Mouse (Mus musculus): Measurements from ENCODE around the gene Tlk2. TPM values are rescaled to one million over a fixed set of nuclear protein-coding genes. Genes with fewer than 3 reads are reported as not detected.

Tlk2 gene
- polyA plus RNA-seq, 1 experiment from 2014 or later: 20.7 TPM

DNA sequence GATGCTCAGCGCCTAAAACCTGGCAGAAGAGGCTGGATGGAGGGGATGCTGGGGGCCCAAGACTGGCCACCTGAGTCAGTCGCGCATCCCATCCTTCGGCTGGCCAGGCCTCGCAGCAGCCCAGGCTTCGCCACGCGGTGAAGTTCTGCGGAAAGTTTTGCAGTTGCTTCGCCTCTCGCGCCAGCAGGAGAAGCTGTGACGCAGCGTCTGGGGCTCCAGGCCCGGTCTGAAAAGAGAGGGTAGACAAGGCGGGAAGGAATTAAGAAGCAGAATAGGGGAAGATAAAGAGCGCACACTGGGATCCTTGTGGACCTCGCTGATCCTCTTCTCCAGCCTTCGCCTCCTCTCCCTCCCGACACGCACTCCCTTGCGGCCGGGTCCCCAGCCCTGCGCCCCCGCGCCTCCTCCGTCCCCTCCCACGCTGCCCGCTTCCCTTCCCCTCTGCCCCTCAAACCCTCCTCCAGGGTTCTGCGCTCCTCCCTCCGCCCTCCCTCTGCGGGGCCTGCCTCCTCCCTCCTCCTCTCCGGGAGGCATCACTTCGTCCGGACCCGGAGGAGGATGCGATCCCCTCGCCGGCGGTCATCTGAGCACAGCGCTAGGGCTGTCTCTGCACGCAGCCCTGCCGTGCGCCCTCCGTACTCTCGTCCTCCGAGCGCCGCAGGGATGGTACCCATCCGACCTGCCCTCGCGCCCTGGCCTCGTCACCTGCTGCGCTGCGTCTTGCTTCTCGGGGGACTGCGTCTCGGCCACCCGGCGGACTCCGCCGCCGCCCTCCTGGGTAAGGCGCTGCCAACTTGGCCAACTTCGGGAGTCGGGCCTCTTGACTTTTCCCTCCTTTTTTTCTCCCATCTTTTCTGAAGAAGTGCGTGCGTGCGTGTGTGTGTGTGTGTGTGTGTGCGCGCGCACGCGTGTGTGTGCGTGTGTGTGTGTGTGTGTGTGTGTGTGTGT, 113.8 kb downstream of the Tlk2 start, which contains the start of gene Mrc2:
TSS of gene Mrc2 (plus strand) at position 520 of the 948 bp plus-strand sequence.
- Histone ChIP-seq H3K9ac (peak within 1 kb of the TSS; percentile 77), H3K4me1 (replicated peaks) (peaks cover 46% of the 10 kb centered on the region), H3K4me2 (peak within 1 kb of the TSS; percentile 95), H3K27ac (ENCODE audit: poor library complexity, severe bottlenecking) (peak within 1 kb of the TSS; percentile 52), H3K9me3 (replicated peaks) (no peaks in the 10 kb centered on the region), H3K4me3 (peak within 1 kb of the TSS; percentile 65), H3K27me3 (replicated peaks) (no peaks in the 10 kb centered on the region), H3K36me3 (peaks cover 9% of the 10 kb centered on the region; the same call in 1 of the 2 replicates)
- WGBS: under 1% methylated on average over 71 of the region's 75 CpGs
- ATAC-seq (ENCODE audit: insufficient number of reproducible peaks, low FRiP score): peak; percentile 66

- Histone ChIP-seq H3K4me1 (replicated peaks) (peaks cover 46% of the 10 kb centered on the region), H3K9me3 (replicated peaks) (no peaks in the 10 kb centered on the region), H3K9ac (peak overlapping the region; percentile 77), H3K36me3 (peaks cover 11% of the 10 kb centered on the region), H3K4me3 (peak overlapping the region; percentile 65), H3K27me3 (replicated peaks) (no peaks in the 10 kb centered on the region), H3K27ac (ENCODE audit: poor library complexity, severe bottlenecking) (peak overlapping the region; percentile 52), H3K4me2 (peak overlapping the region; percentile 95)
- 0 out of 2 replicates have a peak, but pooled peaks have one; percentile 43 for ATAC-seq (ENCODE audit: insufficient number of reproducible peaks, low FRiP score)
- 2% methylated on average over 22 of the region's 26 CpGs for WGBS
These were observed 114.5 kb downstream of the Tlk2 start for GRCm38 (mm10) chr11:105293101-105293581.

DNA sequence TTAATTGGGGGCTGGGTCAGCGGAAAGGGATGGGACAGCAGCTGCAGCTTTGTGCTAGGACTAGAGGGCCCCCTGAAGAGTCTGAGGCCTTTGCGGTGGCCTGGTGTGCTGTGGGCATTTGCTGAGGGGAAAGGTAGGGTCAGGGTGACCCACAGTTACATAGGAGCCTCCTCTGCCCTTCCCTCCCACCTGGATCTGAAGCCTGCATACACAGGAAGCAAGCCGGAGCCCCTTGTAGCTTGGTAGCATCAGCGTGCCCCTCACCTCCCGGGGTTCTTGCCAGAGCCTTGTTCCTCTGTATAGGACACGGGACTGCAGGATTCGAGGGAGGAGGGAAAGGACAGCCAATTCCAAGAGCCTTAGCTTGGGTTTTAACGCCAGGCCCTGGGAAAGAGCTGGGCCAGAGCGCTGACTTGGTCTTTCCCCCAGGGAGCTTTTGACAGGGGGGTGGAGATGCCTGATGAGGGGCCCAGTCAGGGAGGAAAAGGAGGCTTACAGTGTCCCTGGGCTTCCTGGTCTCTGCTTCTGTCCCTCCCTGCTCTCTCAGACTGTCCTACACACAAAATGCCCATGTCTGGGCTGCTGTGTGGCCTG, 115.4 kb downstream of the Tlk2 start:
- H3K4me3 ChIP-seq: peak overlapping the region; percentile 65
- no peaks in the 10 kb centered on the region for H3K27me3 ChIP-seq (replicated peaks)
- ATAC-seq (ENCODE audit: insufficient number of reproducible peaks, low FRiP score): no peak
- H3K9me3 ChIP-seq (replicated peaks): no peaks in the 10 kb centered on the region
- peak overlapping the region; percentile 77 for H3K9ac ChIP-seq
- peak overlapping the region; percentile 95 for H3K4me2 ChIP-seq
- peak overlapping the region; percentile 49 for H3K27ac ChIP-seq (ENCODE audit: poor library complexity, severe bottlenecking)
- WGBS: 19% methylated on average over 9 of the region's 9 CpGs
- peaks cover 45% of the 10 kb centered on the region for H3K4me1 ChIP-seq (replicated peaks)
- peaks cover 13% of the 10 kb centered on the region for H3K36me3 ChIP-seq

DNA sequence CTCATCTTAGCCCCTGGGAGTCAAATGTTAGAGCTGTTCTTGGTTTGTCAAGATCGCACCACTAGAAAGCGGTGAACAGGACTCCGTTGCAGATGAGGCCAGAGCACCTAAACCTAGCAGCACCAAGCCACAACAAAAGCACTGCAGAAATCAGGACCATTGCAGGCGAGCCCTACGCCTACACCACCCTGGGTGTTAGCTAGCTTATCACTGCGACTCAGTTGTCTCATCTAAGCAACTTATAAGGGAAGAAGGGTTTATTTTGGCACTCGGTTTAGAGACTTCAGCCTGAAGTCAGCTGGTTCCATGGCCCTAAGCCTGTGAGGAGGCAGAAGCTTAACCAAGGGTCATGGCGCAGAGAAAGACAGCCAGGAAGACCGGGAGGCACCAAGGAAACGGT, 117.5 kb downstream of the Tlk2 start:
- ATAC-seq (ENCODE audit: insufficient number of reproducible peaks, low FRiP score): no peak
- Histone ChIP-seq H3K9ac (no peak overlapping the region), H3K4me1 (replicated peaks) (peaks cover 35% of the 10 kb centered on the region), H3K4me3 (no peak overlapping the region), H3K9me3 (replicated peaks) (no peaks in the 10 kb centered on the region), H3K36me3 (peaks cover 13% of the 10 kb centered on the region), H3K27ac (ENCODE audit: poor library complexity, severe bottlenecking) (no peak overlapping the region), H3K4me2 (no peak overlapping the region), H3K27me3 (replicated peaks) (no peaks in the 10 kb centered on the region)
- WGBS: 83% methylated on average over 10 of the region's 10 CpGs

GRCm38 (mm10) chr11:105310197-105310596, 131.6 kb downstream of the Tlk2 start:
- Histone ChIP-seq H3K4me2 (no peak overlapping the region), H3K4me1 (replicated peaks) (peaks cover 56% of the 10 kb centered on the region), H3K9ac (no peak overlapping the region), H3K27me3 (replicated peaks) (no peaks in the 10 kb centered on the region), H3K9me3 (replicated peaks) (no peaks in the 10 kb centered on the region), H3K27ac (ENCODE audit: poor library complexity, severe bottlenecking) (no peak overlapping the region), H3K36me3 (peaks cover 14% of the 10 kb centered on the region), H3K4me3 (no peak overlapping the region)
- WGBS: 65% methylated on average over 7 of the region's 7 CpGs
- ATAC-seq (ENCODE audit: insufficient number of reproducible peaks, low FRiP score): no peak

- no peaks in the 10 kb centered on the region for H3K9me3 ChIP-seq (replicated peaks)
- whole genome bisulfite sequencing: 61% methylated on average over 24 of the region's 24 CpGs
- H3K9ac ChIP-seq: no peak overlapping the region
- peaks cover 2% of the 10 kb centered on the region; the same call in 1 of the 2 replicates for H3K36me3 ChIP-seq
- peak overlapping the region; percentile 16; the same call in 1 of the 2 replicates for H3K4me2 ChIP-seq
- ATAC-seq (ENCODE audit: insufficient number of reproducible peaks, low FRiP score): 0 out of 2 replicates have a peak, but pooled peaks have one; percentile 26
- H3K4me1 ChIP-seq (replicated peaks): peaks cover 65% of the 10 kb centered on the region
- peak overlapping the region; percentile 16; the same call in 1 of the 2 replicates for H3K27ac ChIP-seq (ENCODE audit: poor library complexity, severe bottlenecking)
- H3K4me3 ChIP-seq: no peak overlapping the region
- H3K27me3 ChIP-seq (replicated peaks): no peaks in the 10 kb centered on the region
These were observed 132.8 kb downstream of the Tlk2 start for GRCm38 (mm10) chr11:105311291-105311975.

GRCm38 (mm10) chr11:105312311-105312942, 133.8 kb downstream of the Tlk2 start:
- Histone ChIP-seq H3K4me1 (replicated peaks) (peaks cover 65% of the 10 kb centered on the region), H3K27me3 (replicated peaks) (no peaks in the 10 kb centered on the region), H3K9me3 (replicated peaks) (no peaks in the 10 kb centered on the region), H3K36me3 (no peaks in the 10 kb centered on the region), H3K9ac (peak overlapping the region; percentile 37; the same call in 1 of the 2 replicates), H3K4me3 (no peak overlapping the region), H3K4me2 (peak overlapping the region; percentile 18), H3K27ac (ENCODE audit: poor library complexity, severe bottlenecking) (peak overlapping the region; percentile 79)
- no peak for ATAC-seq (ENCODE audit: insufficient number of reproducible peaks, low FRiP score)
- WGBS: 28% methylated on average over 12 of the region's 12 CpGs

- no peaks in the 10 kb centered on the region for H3K9me3 ChIP-seq (replicated peaks)
- peak overlapping the region; percentile 18 for H3K4me2 ChIP-seq
- H3K4me3 ChIP-seq: no peak overlapping the region
- 8% methylated on average over 10 of the region's 10 CpGs for WGBS
- no peaks in the 10 kb centered on the region for H3K36me3 ChIP-seq
- H3K4me1 ChIP-seq (replicated peaks): peaks cover 65% of the 10 kb centered on the region
- peak; percentile 56 for ATAC-seq (ENCODE audit: insufficient number of reproducible peaks, low FRiP score)
- H3K27me3 ChIP-seq (replicated peaks): no peaks in the 10 kb centered on the region
- H3K9ac ChIP-seq: 0 out of 2 replicates have a peak overlapping the region, but pooled peaks have one; percentile 37
- peak overlapping the region; percentile 79 for H3K27ac ChIP-seq (ENCODE audit: poor library complexity, severe bottlenecking)
These were observed 134.5 kb downstream of the Tlk2 start for GRCm38 (mm10) chr11:105312972-105313632.

- no peak for ATAC-seq (ENCODE audit: insufficient number of reproducible peaks, low FRiP score)
- H3K4me1 ChIP-seq (replicated peaks): peaks cover 61% of the 10 kb centered on the region
- H3K9me3 ChIP-seq (replicated peaks): no peaks in the 10 kb centered on the region
- H3K27me3 ChIP-seq (replicated peaks): no peaks in the 10 kb centered on the region
- H3K27ac ChIP-seq (ENCODE audit: poor library complexity, severe bottlenecking): peak overlapping the region; percentile 79
- H3K4me2 ChIP-seq: peak overlapping the region; percentile 26; the same call in 1 of the 2 replicates
- H3K9ac ChIP-seq: no peak overlapping the region
- WGBS: 32% methylated on average over 8 of the region's 8 CpGs
- no peaks in the 10 kb centered on the region for H3K36me3 ChIP-seq
- H3K4me3 ChIP-seq: no peak overlapping the region
These were observed 135.0 kb downstream of the Tlk2 start for GRCm38 (mm10) chr11:105313633-105314014.

GRCm38 (mm10) chr11:105315296-105315695, 136.7 kb downstream of the Tlk2 start:
- Histone ChIP-seq H3K27me3 (replicated peaks) (no peaks in the 10 kb centered on the region), H3K9ac (no peak overlapping the region; the same call in 1 of the 2 replicates), H3K4me1 (replicated peaks) (peaks cover 51% of the 10 kb centered on the region), H3K4me2 (no peak overlapping the region), H3K36me3 (peaks cover 7% of the 10 kb centered on the region), H3K27ac (ENCODE audit: poor library complexity, severe bottlenecking) (no peak overlapping the region), H3K4me3 (no peak overlapping the region), H3K9me3 (replicated peaks) (peaks cover 5% of the 10 kb centered on the region; the same call in 1 of the 2 replicates)
- 81% methylated on average over 8 of the region's 8 CpGs for WGBS
- ATAC-seq (ENCODE audit: insufficient number of reproducible peaks, low FRiP score): no peak
